Mouse (Mus musculus) brown adipose tissue, adult 24 weeks (tissue): ENCODE data around the gene 9130213A22Rik. TPM values are rescaled to one million over a fixed set of nuclear protein-coding genes. Genes with fewer than 3 reads are reported as not detected.
A peak's percentile ranks its signal among the peaks of the same experiment; 100 is the strongest.

Experiments
- H3K27ac ChIP-seq: fragments of 200-500 bp; replicated peaks from 2 replicates; pipeline ENCODE4 v1.5.1; 2012; ENCODE audit warnings: low read depth, mild to moderate bottlenecking, low read length
- H3K4me1 ChIP-seq: fragments of 200-500 bp; 2 replicates; pipeline ENCODE4 v1.6.1; 2012; ENCODE audit warnings: low read length, mixed read lengths; ENCODE audit not compliant: control insufficient read depth, insufficient read depth, insufficient read length
- H3K4me3 ChIP-seq: fragments of 200-500 bp; 2 replicates; pipeline ENCODE4 v1.5.1; 2012; ENCODE audit warnings: low read depth, mild to moderate bottlenecking, low read length, moderate library complexity; ENCODE audit not compliant: insufficient read depth
- polyA plus RNA-seq: library from polyadenylated mRNA; stranded (reverse); fragments of >200 nt; gene quantifications from 2 replicates; pipeline ENCODE4 v1.2.4, GENCODE M21; 2012; ENCODE audit not compliant: missing spikeins, insufficient read depth, insufficient read length

9130213A22Rik gene
- polyA plus RNA-seq, 1 experiment: 0.87 TPM

- Histone ChIP-seq H3K27ac (no peak overlapping the region), H3K4me1 (no peaks in the 10 kb centered on the region; the same call in 1 of the 2 replicates), H3K4me3 (no peak overlapping the region)
Observed at GRCm38 (mm10) chr11:69128426-69129122, 6.2 kb upstream of the 9130213A22Rik start.

- Histone ChIP-seq H3K27ac (no peak overlapping the region), H3K4me1 (no peaks in the 10 kb centered on the region; the same call in 1 of the 2 replicates), H3K4me3 (no peak overlapping the region)
Observed at GRCm38 (mm10) chr11:69126706-69127095, 4.3 kb upstream of the 9130213A22Rik start.

GRCm38 (mm10) chr11:69125919-69126705, 3.7 kb upstream of the 9130213A22Rik start:
- H3K4me1 ChIP-seq: no peaks in the 10 kb centered on the region; the same call in 1 of the 2 replicates
- H3K27ac ChIP-seq: no peak overlapping the region
- H3K4me3 ChIP-seq: peak overlapping the region; percentile 68

- no peaks in the 10 kb centered on the region; the same call in 1 of the 2 replicates for H3K4me1 ChIP-seq
- H3K4me3 ChIP-seq: peak within 1 kb of the TSS; percentile 68
- peak within 1 kb of the TSS; percentile 47 for H3K27ac ChIP-seq
Observed at GRCm38 (mm10) chr11:69125852-69125918, 3.3 kb upstream of the 9130213A22Rik start, which contains the start of gene Aloxe3. Gene Aloxe3, plus strand, starts transcription at chr11:69125896.

- no peaks in the 10 kb centered on the region; the same call in 1 of the 2 replicates for H3K4me1 ChIP-seq
- H3K4me3 ChIP-seq: peak overlapping the region; percentile 68
- H3K27ac ChIP-seq: peak overlapping the region; percentile 47
Observed at GRCm38 (mm10) chr11:69125041-69125851, 2.9 kb upstream of the 9130213A22Rik start.

GRCm38 (mm10) chr11:69124498-69124847, 2.1 kb upstream of the 9130213A22Rik start:
- Histone ChIP-seq H3K27ac (no peak overlapping the region), H3K4me3 (no peak overlapping the region), H3K4me1 (no peaks in the 10 kb centered on the region; the same call in 1 of the 2 replicates)

GRCm38 (mm10) chr11:69123693-69124497, 1.5 kb upstream of the 9130213A22Rik start:
- H3K4me3 ChIP-seq: peak overlapping the region; percentile 64
- peak overlapping the region; percentile 75 for H3K27ac ChIP-seq

GRCm38 (mm10) chr11:69123056-69123692, 785 bp upstream of the 9130213A22Rik start:
- no peaks in the 10 kb centered on the region; the same call in 1 of the 2 replicates for H3K4me1 ChIP-seq
- H3K4me3 ChIP-seq: peak overlapping the region; percentile 64

More at GRCm38 (mm10) chr11:69123693-69124497, 1.5 kb upstream of the 9130213A22Rik start:
- H3K4me1 ChIP-seq: no peaks in the 10 kb centered on the region; the same call in 1 of the 2 replicates

GRCm38 (mm10) chr11:69121741-69122335, 551 bp downstream of the 9130213A22Rik start:
- Histone ChIP-seq H3K4me1 (no peaks in the 10 kb centered on the region; the same call in 1 of the 2 replicates), H3K4me3 (peak overlapping the region; percentile 64), H3K27ac (0 out of 2 replicates have a peak overlapping the region, but pooled peaks have one; percentile 38)

More at GRCm38 (mm10) chr11:69123056-69123692, 785 bp upstream of the 9130213A22Rik start:
- peak overlapping the region; percentile 75 for H3K27ac ChIP-seq

GRCm38 (mm10) chr11:69121001-69121740, 1.2 kb downstream of the 9130213A22Rik start:
- H3K4me3 ChIP-seq: peak overlapping the region; percentile 64
- H3K4me1 ChIP-seq: no peaks in the 10 kb centered on the region; the same call in 1 of the 2 replicates
- no peak overlapping the region for H3K27ac ChIP-seq

GRCm38 (mm10) chr11:69120221-69121000, 2.0 kb downstream of the 9130213A22Rik start, which contains the start of gene Hes7:
Gene Hes7, plus strand, starts transcription at chr11:69120404.
- Histone ChIP-seq H3K4me3 (peak within 1 kb of the TSS; percentile 64), H3K27ac (no peak within 1 kb of the TSS), H3K4me1 (no peaks in the 10 kb centered on the region; the same call in 1 of the 2 replicates)

GRCm38 (mm10) chr11:69119446-69120155, 2.8 kb downstream of the 9130213A22Rik start:
- Histone ChIP-seq H3K4me1 (no peaks in the 10 kb centered on the region; the same call in 1 of the 2 replicates), H3K27ac (no peak overlapping the region), H3K4me3 (no peak overlapping the region)
